Mouse (Mus musculus): ENCODE measurements around the gene Erg28. TPM values are rescaled to one million over a fixed set of nuclear protein-coding genes. Genes with fewer than 3 reads are reported as not detected.

Erg28 gene
- polyA plus RNA-seq, 1 experiment, result 38.5 TPM

- no peaks in the 10 kb centered on the region for H3K27me3 ChIP-seq (ENCODE audit: control insufficient read depth, insufficient read depth, insufficient read length)
- no peak overlapping the region for H3K4me2 ChIP-seq (ENCODE audit: low read depth)
- peaks cover 15% of the 10 kb centered on the region for H3K36me3 ChIP-seq (ENCODE audit: control insufficient read depth, insufficient read depth)
- no peak overlapping the region for H3K4me3 ChIP-seq
- H3ac ChIP-seq (ENCODE audit: control insufficient read depth, insufficient read length), result no peak overlapping the region
- peaks cover 14% of the 10 kb centered on the region for H3K79me2 ChIP-seq (ENCODE audit: control insufficient read depth, insufficient read depth)
- TF ChIP-seq POLR2A (IDR thresholded peaks at IDR 0.05; ENCODE audit: insufficient read length, low read depth) (no peak), CEBPB (IDR thresholded peaks at IDR 0.05; ENCODE audit: insufficient read depth, poor library complexity, severe bottlenecking) (no peak)
Measured at GRCm38 (mm10) chr12:85828856-85829255, 4.5 kb upstream of the Erg28 start.

DNA sequence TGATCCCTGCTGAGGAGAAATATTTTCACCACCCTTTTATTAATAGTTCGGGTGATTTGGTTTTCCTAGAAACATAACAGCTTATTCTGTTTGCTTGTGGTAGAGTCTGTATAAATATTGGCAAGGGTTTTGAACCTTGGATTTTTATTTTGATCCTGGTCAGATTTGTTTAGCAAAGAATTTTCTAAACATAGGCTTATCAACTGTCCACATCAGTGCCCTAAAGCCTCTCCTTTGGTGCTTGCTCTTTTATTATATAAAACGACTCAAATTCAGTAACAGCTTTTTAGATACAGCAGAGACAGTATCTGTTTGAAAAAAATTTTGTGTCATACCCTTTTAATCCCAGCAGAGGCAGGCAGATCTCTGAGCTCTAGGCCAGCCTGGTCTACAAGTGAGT, 1.5 kb upstream of the Erg28 start:
- Histone ChIP-seq H3K4me2 (ENCODE audit: low read depth) (peak overlapping the region; percentile 98), H3K4me3 (peak overlapping the region; percentile 74), H3K79me2 (ENCODE audit: control insufficient read depth, insufficient read depth) (peaks cover 39% of the 10 kb centered on the region), H3K36me3 (ENCODE audit: control insufficient read depth, insufficient read depth) (peaks cover 24% of the 10 kb centered on the region), H3K27me3 (ENCODE audit: control insufficient read depth, insufficient read depth, insufficient read length) (no peaks in the 10 kb centered on the region), H3ac (ENCODE audit: control insufficient read depth, insufficient read length) (no peak overlapping the region)
- TF ChIP-seq USF1 (IDR thresholded peaks at IDR 0.05; ENCODE audit: low read depth) (no peak), SRF (IDR thresholded peaks at IDR 0.05; ENCODE audit: control insufficient read depth, insufficient read length, low read depth) (no peak), E2F4 (IDR thresholded peaks at IDR 0.05; ENCODE audit: insufficient read depth) (no peak), TCF12 (IDR thresholded peaks at IDR 0.05; ENCODE audit: insufficient read depth, poor library complexity, severe bottlenecking) (no peak), CEBPB (IDR thresholded peaks at IDR 0.05; ENCODE audit: insufficient read depth, poor library complexity, severe bottlenecking) (no peak), MYOD1 (IDR thresholded peaks at IDR 0.05; ENCODE audit: control insufficient read depth in 1 of 3, insufficient read length in 2 of 3, low read depth in 2 of 3) (no peak), MYOG (IDR thresholded peaks at IDR 0.05; ENCODE audit: control insufficient read depth in 1 of 3, insufficient read depth in 1 of 3, insufficient read length in 2 of 3, low read depth in 2 of 3) (no peak), TCF3 (IDR thresholded peaks at IDR 0.05; ENCODE audit: insufficient read length, low read depth) (no peak), POLR2AphosphoS2 (IDR thresholded peaks at IDR 0.05; ENCODE audit: insufficient read length, low read depth) (no peak), MAX (IDR thresholded peaks at IDR 0.05; ENCODE audit: low read depth) (no peak), REST (IDR thresholded peaks at IDR 0.05; ENCODE audit: insufficient read depth, insufficient read length) (no peak), POLR2A (IDR thresholded peaks at IDR 0.05; ENCODE audit: insufficient read length, low read depth) (no peak)

DNA sequence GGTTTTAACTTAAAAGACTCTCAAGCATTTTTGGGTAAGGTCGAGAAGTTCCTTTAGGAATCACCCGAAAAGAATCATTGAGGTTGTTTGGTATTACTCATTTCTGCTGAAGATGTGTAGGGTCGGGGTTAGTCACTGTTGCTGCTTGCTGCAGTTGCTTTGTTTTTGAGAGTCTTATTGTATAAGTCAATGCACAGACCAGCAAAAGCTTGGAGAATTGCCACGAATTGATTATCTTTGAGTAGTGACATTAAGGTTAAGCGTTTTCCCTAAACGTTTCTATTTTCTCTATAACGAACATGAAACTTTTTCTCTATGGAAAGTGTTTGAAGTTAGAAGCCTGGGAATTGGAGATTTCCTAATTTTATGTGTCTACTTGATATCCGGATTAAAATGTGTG, 1.0 kb upstream of the Erg28 start:
- H3ac ChIP-seq (ENCODE audit: control insufficient read depth, insufficient read length), result peak overlapping the region; percentile 70
- peaks cover 25% of the 10 kb centered on the region for H3K36me3 ChIP-seq (ENCODE audit: control insufficient read depth, insufficient read depth)
- H3K79me2 ChIP-seq (ENCODE audit: control insufficient read depth, insufficient read depth), result peaks cover 39% of the 10 kb centered on the region
- TF ChIP-seq REST (IDR thresholded peaks at IDR 0.05; ENCODE audit: insufficient read depth, insufficient read length) (no peak), USF1 (IDR thresholded peaks at IDR 0.05; ENCODE audit: low read depth) (no peak), SRF (IDR thresholded peaks at IDR 0.05; ENCODE audit: control insufficient read depth, insufficient read length, low read depth) (no peak)
- H3K4me3 ChIP-seq, result peak overlapping the region; percentile 74
- H3K4me2 ChIP-seq (ENCODE audit: low read depth), result peak overlapping the region; percentile 98
- H3K27me3 ChIP-seq (ENCODE audit: control insufficient read depth, insufficient read depth, insufficient read length), result no peaks in the 10 kb centered on the region

- Histone ChIP-seq H3K36me3 (ENCODE audit: control insufficient read depth, insufficient read depth) (peaks cover 35% of the 10 kb centered on the region), H3ac (ENCODE audit: control insufficient read depth, insufficient read length) (no peak overlapping the region), H3K4me2 (ENCODE audit: low read depth) (no peak overlapping the region), H3K79me2 (ENCODE audit: control insufficient read depth, insufficient read depth) (peaks cover 39% of the 10 kb centered on the region), H3K4me3 (peak overlapping the region; percentile 74), H3K27me3 (ENCODE audit: control insufficient read depth, insufficient read depth, insufficient read length) (no peaks in the 10 kb centered on the region)
- TF ChIP-seq USF1 (IDR thresholded peaks at IDR 0.05; ENCODE audit: low read depth) (no peak), POLR2AphosphoS2 (IDR thresholded peaks at IDR 0.05; ENCODE audit: insufficient read length, low read depth) (no peak), SRF (IDR thresholded peaks at IDR 0.05; ENCODE audit: control insufficient read depth, insufficient read length, low read depth) (no peak), TCF3 (IDR thresholded peaks at IDR 0.05; ENCODE audit: insufficient read length, low read depth) (no peak), MYOD1 (IDR thresholded peaks at IDR 0.05; ENCODE audit: control insufficient read depth in 1 of 3, insufficient read length in 2 of 3, low read depth in 2 of 3) (no peak), TCF12 (IDR thresholded peaks at IDR 0.05; ENCODE audit: insufficient read depth, poor library complexity, severe bottlenecking) (no peak), CEBPB (IDR thresholded peaks at IDR 0.05; ENCODE audit: insufficient read depth, poor library complexity, severe bottlenecking) (no peak), MYOG (IDR thresholded peaks at IDR 0.05; ENCODE audit: control insufficient read depth in 1 of 3, insufficient read depth in 1 of 3, insufficient read length in 2 of 3, low read depth in 2 of 3) (no peak), REST (IDR thresholded peaks at IDR 0.05; ENCODE audit: insufficient read depth, insufficient read length) (no peak), POLR2A (IDR thresholded peaks at IDR 0.05; ENCODE audit: insufficient read length, low read depth) (no peak), MAX (IDR thresholded peaks at IDR 0.05; ENCODE audit: low read depth) (no peak), E2F4 (IDR thresholded peaks at IDR 0.05; ENCODE audit: insufficient read depth) (no peak)
Measured at GRCm38 (mm10) chr12:85822051-85822450, 2.3 kb downstream of the Erg28 start.

DNA sequence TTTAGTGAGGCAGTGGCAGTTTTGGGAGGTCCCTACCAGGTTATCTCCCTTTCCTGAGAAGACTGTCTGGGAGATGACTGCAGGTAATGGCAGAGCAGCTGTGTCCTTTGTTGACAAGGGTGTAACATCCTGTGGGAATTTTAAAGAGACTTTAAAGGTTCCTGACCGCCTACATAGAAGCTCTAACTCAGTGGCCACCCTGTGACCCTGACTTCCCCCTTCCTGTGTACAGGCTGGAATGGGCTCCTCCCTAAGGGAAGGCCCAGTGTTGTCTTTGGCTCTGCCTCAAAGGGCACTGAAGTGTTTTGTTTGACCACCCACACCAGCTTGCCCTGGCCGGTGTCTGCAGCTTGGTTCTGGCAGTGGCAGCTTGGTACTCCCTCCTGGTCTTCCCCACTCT, 10.8 kb downstream of the Erg28 start:
- H3K4me2 ChIP-seq (ENCODE audit: low read depth), result no peak overlapping the region
- no peaks in the 10 kb centered on the region for H3K79me2 ChIP-seq (ENCODE audit: control insufficient read depth, insufficient read depth)
- peaks cover 28% of the 10 kb centered on the region for H3K36me3 ChIP-seq (ENCODE audit: control insufficient read depth, insufficient read depth)
- TF ChIP-seq MYOG (IDR thresholded peaks at IDR 0.05; ENCODE audit: control insufficient read depth in 1 of 3, insufficient read depth in 1 of 3, insufficient read length in 2 of 3, low read depth in 2 of 3) (no peak), MAX (IDR thresholded peaks at IDR 0.05; ENCODE audit: low read depth) (no peak), MYOD1 (IDR thresholded peaks at IDR 0.05; ENCODE audit: control insufficient read depth in 1 of 3, insufficient read length in 2 of 3, low read depth in 2 of 3) (no peak), USF1 (IDR thresholded peaks at IDR 0.05; ENCODE audit: low read depth) (no peak), TCF3 (IDR thresholded peaks at IDR 0.05; ENCODE audit: insufficient read length, low read depth) (no peak), POLR2AphosphoS2 (IDR thresholded peaks at IDR 0.05; ENCODE audit: insufficient read length, low read depth) (no peak), CEBPB (IDR thresholded peaks at IDR 0.05; ENCODE audit: insufficient read depth, poor library complexity, severe bottlenecking) (no peak), TCF12 (IDR thresholded peaks at IDR 0.05; ENCODE audit: insufficient read depth, poor library complexity, severe bottlenecking) (no peak), SRF (IDR thresholded peaks at IDR 0.05; ENCODE audit: control insufficient read depth, insufficient read length, low read depth) (no peak), REST (IDR thresholded peaks at IDR 0.05; ENCODE audit: insufficient read depth, insufficient read length) (no peak), E2F4 (IDR thresholded peaks at IDR 0.05; ENCODE audit: insufficient read depth) (no peak), POLR2A (IDR thresholded peaks at IDR 0.05; ENCODE audit: insufficient read length, low read depth) (no peak)
- no peak overlapping the region for H3K4me3 ChIP-seq
- no peaks in the 10 kb centered on the region for H3K27me3 ChIP-seq (ENCODE audit: control insufficient read depth, insufficient read depth, insufficient read length)
- H3ac ChIP-seq (ENCODE audit: control insufficient read depth, insufficient read length), result no peak overlapping the region
